Mouse (Mus musculus) MEL (cell line): ENCODE measurements around the gene Mrpl47.

Experiments used
- CTCF ChIP-seq, 3 experiments: IDR thresholded peaks in 2 of 3; conservative IDR thresholded peaks in 1 of 3; 2 replicates each; pipeline ENCODE4 v1.5.1; 2011 to 2012; ENCODE audit warnings: low read length in 3 of 3, low read depth in 2 of 3, mild to moderate bottlenecking in 2 of 3, improper control_type of control experiment in 1 of 3, inconsistent platforms in 1 of 3, mixed read lengths in 1 of 3, moderate library complexity in 1 of 3; ENCODE audit not compliant: control insufficient read depth in 1 of 3, insufficient read depth in 1 of 3, poor library complexity in 1 of 3, severe bottlenecking in 1 of 3
- GABPA ChIP-seq: IDR thresholded peaks from 2 replicates; pipeline ENCODE4 v1.6.1; 2012; ENCODE audit warnings: low read depth, mild to moderate bottlenecking, inconsistent platforms, low read length, improper control_type of control experiment, moderate library complexity
- GATA1 ChIP-seq: IDR thresholded peaks from 2 replicates; pipeline ENCODE4 v1.6.1; 2011; ENCODE audit warnings: low read depth, low read length, improper control_type of control experiment
- NRF1 ChIP-seq: IDR thresholded peaks from 2 replicates; pipeline ENCODE4 v1.6.1; 2014; ENCODE audit warnings: low read depth, mild to moderate bottlenecking, inconsistent platforms, low read length, improper control_type of control experiment, moderate library complexity; ENCODE audit not compliant: poor library complexity, insufficient read depth, severe bottlenecking
- SIN3A ChIP-seq: IDR thresholded peaks from 2 replicates; pipeline ENCODE4 v1.6.1; 2012; ENCODE audit warnings: low read length, improper control_type of control experiment, inconsistent platforms
- UBTF ChIP-seq: IDR thresholded peaks from 2 replicates; pipeline ENCODE4 v1.6.1; 2012; ENCODE audit warnings: low read depth, mild to moderate bottlenecking, inconsistent platforms, low read length, improper control_type of control experiment, moderate library complexity, borderline replicate concordance; ENCODE audit not compliant: insufficient read depth
- USF1 ChIP-seq: IDR thresholded peaks from 2 replicates; pipeline ENCODE4 v1.6.1; 2014; ENCODE audit warnings: low read depth, mild to moderate bottlenecking, inconsistent platforms, low read length, improper control_type of control experiment, moderate library complexity
- ZKSCAN1 ChIP-seq: IDR thresholded peaks from 2 replicates; pipeline ENCODE4 v1.6.1; 2012; ENCODE audit warnings: low read depth, mild to moderate bottlenecking, inconsistent platforms, low read length, improper control_type of control experiment, moderate library complexity
- ZNF384 ChIP-seq: IDR thresholded peaks from 2 replicates; pipeline ENCODE4 v1.6.1; 2012; ENCODE audit warnings: low read depth, mild to moderate bottlenecking, inconsistent platforms, low read length, improper control_type of control experiment

DNA sequence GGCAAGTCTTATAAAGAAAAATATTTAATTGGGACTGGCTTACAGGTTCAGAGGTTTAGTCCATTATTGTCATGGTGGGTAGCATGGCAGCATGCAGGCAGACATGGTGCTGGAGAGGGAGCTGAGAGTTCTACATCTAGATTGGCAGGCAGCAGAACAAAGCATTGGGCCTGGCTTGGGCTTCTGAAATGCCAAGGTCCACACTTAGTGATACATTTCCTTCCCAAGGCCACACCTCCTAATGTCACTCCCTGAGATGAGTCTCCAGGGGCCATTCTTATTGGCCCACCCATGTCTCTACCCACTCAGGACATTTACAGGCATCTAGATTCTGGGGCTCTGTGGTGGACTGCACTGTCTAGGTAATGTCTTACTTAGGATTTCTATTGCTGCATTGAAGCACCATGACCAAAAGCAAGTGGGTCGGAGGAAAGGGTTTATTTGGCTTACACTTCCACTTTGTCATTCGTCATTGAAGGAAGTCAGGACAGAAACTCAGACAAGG lies 4.9 kb upstream of the Mrpl47 start:
- TF ChIP-seq CTCF (IDR thresholded peaks at IDR 0.05 in 2 of 3, conservative IDR thresholded peaks at IDR 0.05 in 1 of 3; ENCODE audit: control insufficient read depth in 1 of 3, insufficient read depth in 1 of 3, low read depth in 2 of 3, low read length in 3 of 3, poor library complexity in 1 of 3, severe bottlenecking in 1 of 3) (no peak), SIN3A (no peak), GABPA (no peak), UBTF (no peak), NRF1 (no peak), USF1 (no peak), ZNF384 (no peak), GATA1 (no peak), ZKSCAN1 (no peak)
